Comparison of ENCODE assay signal across 8 mouse cellular contexts in genomic region chr9:57644442-57644943, GRCm38 (mm10). TPM values are rescaled to one million over a fixed set of nuclear protein-coding genes. Genes with fewer than 3 reads are reported as not detected.
DNase-seq lines count a peak whose midpoint lies in the region; ATAC-seq and TF ChIP-seq lines count a peak whose summit lies in the region.

No protein-coding gene starts in this region.

- H3K9ac ChIP-seq in midbrain, postnatal 0 days (replicated peaks; ENCODE audit: low read length, poor library complexity, severe bottlenecking), result peak overlapping the region; percentile 100

- TF ChIP-seq POLR2A in thymus, adult 2 months (IDR thresholded peaks at IDR 0.05; ENCODE audit: control insufficient read depth, extremely low read depth, insufficient read depth, low read length, poor library complexity), result no peak

- peak overlapping the region; percentile 74 for H3K4me2 ChIP-seq in midbrain, postnatal 0 days (ENCODE audit: low read depth, low read length, poor library complexity, severe bottlenecking)

- H3K4me1 ChIP-seq in thymus, adult 2 months (replicated peaks; ENCODE audit: control insufficient read depth, insufficient read depth, low read length), result peaks cover 68% of the 10 kb centered on the region
- peaks cover 34% of the 10 kb centered on the region for H3K4me1 ChIP-seq in midbrain, postnatal 0 days (ENCODE audit: insufficient read depth, low read length)

- peak; percentile 70 for DNase-seq in adrenal gland, adult 2 months
- no peak for DNase-seq in adrenal gland, adult 18-20 months (ENCODE audit: low spot score in 2 of 2)
- DNase-seq in thymus, adult 2 months, result no peak
- no peak for DNase-seq in thymus, postnatal 14 days
- DNase-seq in induced T-regulatory cell, adult 2 months (ENCODE audit: low read depth), result peak; percentile 52
- no peak for DNase-seq in midbrain, postnatal 0 days (ENCODE audit: low spot score)
- no peak for DNase-seq in layer of hippocampus, adult 8-10 months (ENCODE audit: low spot score in 2 of 2)

- H3K4me3 ChIP-seq in thymus, adult 2 months (ENCODE audit: control insufficient read depth, insufficient read depth, low read length), result peak overlapping the region; percentile 75
- H3K4me3 ChIP-seq in midbrain, postnatal 0 days (ENCODE audit: low read depth, low read length), result peak overlapping the region; percentile 93

- ATAC-seq in midbrain, postnatal 0 days (ENCODE audit: low FRiP score), result no peak
- ATAC-seq in cerebellum, adult (ENCODE audit: insufficient number of reproducible peaks, low FRiP score, low TSS enrichment), result no peak

- H3K36me3 ChIP-seq in thymus, adult 2 months (ENCODE audit: control insufficient read depth, insufficient read depth, low read length), result no peaks in the 10 kb centered on the region; the same call in 1 of the 2 replicates
- H3K36me3 ChIP-seq in midbrain, postnatal 0 days (ENCODE audit: insufficient read depth, low read length), result peaks cover 11% of the 10 kb centered on the region; the same call in 1 of the 2 replicates

- no peaks in the 10 kb centered on the region for H3K27me3 ChIP-seq in thymus, adult 2 months (ENCODE audit: control insufficient read depth, insufficient read depth, low read length)
- H3K27me3 ChIP-seq in midbrain, postnatal 0 days (ENCODE audit: insufficient read depth, low read length), result no peaks in the 10 kb centered on the region

- TF ChIP-seq CTCF in thymus, adult 2 months (IDR thresholded peaks at IDR 0.05; ENCODE audit: borderline replicate concordance, control insufficient read depth, extremely low read depth, insufficient read depth, low read length, poor library complexity), result no peak
- no peak for TF ChIP-seq CTCF in midbrain, postnatal 0 days (IDR thresholded peaks at IDR 0.05)

- WGBS in thymus, adult 2 months, result 0% methylated on average over 18 of the region's 18 CpGs
- WGBS in midbrain, postnatal 0 days, result 0% methylated on average over 18 of the region's 18 CpGs

- H3K27ac ChIP-seq in thymus, adult 2 months (ENCODE audit: control insufficient read depth, insufficient read depth, low read length), result peak overlapping the region; percentile 87
- peak overlapping the region; percentile 92 for H3K27ac ChIP-seq in midbrain, postnatal 0 days (ENCODE audit: low read depth, low read length)

- H3K9me3 ChIP-seq in midbrain, postnatal 0 days (ENCODE audit: low read length), result no peaks in the 10 kb centered on the region

RNA-seq across cellular contexts. Expression of gene Csk, which starts 8.9 kb away (rescaled TPM):
- 10 to 100 TPM; 61.1 to 95.5 TPM for total RNA-seq in adrenal gland, adult 2 months (2021)
- polyA plus RNA-seq in adrenal gland, adult 2 months (2012; rRNA removed), result 75.0 and 80.2 TPM in 2 replicates
- 10 to 100 TPM; 62.2 to 89.1 TPM for total RNA-seq in adrenal gland, adult 18-20 months (2021)
- polyA plus RNA-seq in thymus, adult 2 months (2012; rRNA removed), result 245 and 301 TPM in 2 replicates
- total RNA-seq in midbrain, postnatal 0 days (2014; rRNA removed), result 133 and 152 TPM in 2 replicates
- polyA plus RNA-seq in midbrain, postnatal 0 days (2015; fragmentation: Nextera tagmentation; extraction: Ambion mirVana), result 42.4 and 45.5 TPM in 2 replicates
- total RNA-seq in layer of hippocampus, adult 8-10 months (2022), result 10 to 100 TPM; 38.4 to 46.7 (median 43.0) TPM

RNA-seq across cellular contexts. Expression of gene Lman1l, which starts 23.9 kb away (rescaled TPM):
- not detected for total RNA-seq in adrenal gland, adult 2 months (2021)
- polyA plus RNA-seq in adrenal gland, adult 2 months (2012; rRNA removed), result not detected in 2 replicates
- not detected for total RNA-seq in adrenal gland, adult 18-20 months (2021)
- polyA plus RNA-seq in thymus, adult 2 months (2012; rRNA removed), result 0.20 and 0.26 TPM in 2 replicates
- total RNA-seq in midbrain, postnatal 0 days (2014; rRNA removed), result not detected in 2 replicates
- polyA plus RNA-seq in midbrain, postnatal 0 days (2015; fragmentation: Nextera tagmentation; extraction: Ambion mirVana), result 0.10 TPM in 1 of 2 replicates, not detected in the other
- not detected for total RNA-seq in layer of hippocampus, adult 8-10 months (2022)

RNA-seq across cellular contexts. Expression of gene Cplx3, which starts 38.4 kb away (rescaled TPM):
- not detected for total RNA-seq in adrenal gland, adult 2 months (2021)
- polyA plus RNA-seq in adrenal gland, adult 2 months (2012; rRNA removed), result not detected in 2 replicates
- not detected for total RNA-seq in adrenal gland, adult 18-20 months (2021)
- polyA plus RNA-seq in thymus, adult 2 months (2012; rRNA removed), result 0.04 and 0.34 TPM in 2 replicates
- total RNA-seq in midbrain, postnatal 0 days (2014; rRNA removed), result 0.09 TPM in 1 of 2 replicates, not detected in the other
- 1.9 and 2.2 TPM in 2 replicates for polyA plus RNA-seq in midbrain, postnatal 0 days (2015; fragmentation: Nextera tagmentation; extraction: Ambion mirVana)
- 1 to 10 TPM; 3.5 to 6.1 (median 4.1) TPM for total RNA-seq in layer of hippocampus, adult 8-10 months (2022)

RNA-seq across cellular contexts. Expression of gene Cyp1a2, which starts 39.0 kb away (rescaled TPM):
- total RNA-seq in adrenal gland, adult 2 months (2021), result 1 to 10 TPM in 1 of 2 experiments, not detected in 1; 1.6 TPM
- 0.24 TPM in 1 of 2 replicates, not detected in the other for polyA plus RNA-seq in adrenal gland, adult 2 months (2012; rRNA removed)
- under 1 TPM in 1 of 2 experiments, not detected in 1; 0.20 TPM for total RNA-seq in adrenal gland, adult 18-20 months (2021)
- 1.1 and 2.5 TPM in 2 replicates for polyA plus RNA-seq in thymus, adult 2 months (2012; rRNA removed)
- total RNA-seq in midbrain, postnatal 0 days (2014; rRNA removed), result not detected in 2 replicates
- polyA plus RNA-seq in midbrain, postnatal 0 days (2015; fragmentation: Nextera tagmentation; extraction: Ambion mirVana), result not detected in 2 replicates
- not detected for total RNA-seq in layer of hippocampus, adult 8-10 months (2022)

RNA-seq across cellular contexts. Expression of gene Cyp1a1, which starts 43.2 kb away (rescaled TPM):
- total RNA-seq in adrenal gland, adult 2 months (2021), result under 1 TPM; 0.28 to 0.61 TPM
- 0.07 and 0.18 TPM in 2 replicates for polyA plus RNA-seq in adrenal gland, adult 2 months (2012; rRNA removed)
- 1 to 10 TPM in 1 of 2 experiments, under 1 TPM in 1; 0.17 to 1.0 TPM for total RNA-seq in adrenal gland, adult 18-20 months (2021)
- 0.15 and 0.24 TPM in 2 replicates for polyA plus RNA-seq in thymus, adult 2 months (2012; rRNA removed)
- 0.28 TPM in 1 of 2 replicates, not detected in the other for total RNA-seq in midbrain, postnatal 0 days (2014; rRNA removed)
- polyA plus RNA-seq in midbrain, postnatal 0 days (2015; fragmentation: Nextera tagmentation; extraction: Ambion mirVana), result 0.09 TPM in 2 replicates
- total RNA-seq in layer of hippocampus, adult 8-10 months (2022), result under 1 TPM in 3 of 4 experiments, not detected in 1; 0.12 to 0.36 (median 0.32) TPM

Comparison
In these comparisons a context has a peak if more than half of its experiments do, and no peak if none do; other contexts are left out.
1. DNase-seq: peak in adrenal gland, adult 2 months (single experiment) and induced T-regulatory cell, adult 2 months (single experiment); none in adrenal gland, adult 18-20 months (0 of 2), thymus, adult 2 months (single experiment), thymus, postnatal 14 days (single experiment), midbrain, postnatal 0 days (single experiment) and layer of hippocampus, adult 8-10 months (0 of 2).